Mouse (Mus musculus): ENCODE data around the gene Wbp4. TPM values are rescaled to one million over a fixed set of nuclear protein-coding genes. Genes with fewer than 3 reads are reported as not detected.
A peak's percentile ranks its signal among the peaks of the same experiment; 100 is the strongest.
"Not testable (repeated sequence)": the region's sequence is repeated elsewhere in the genome, so short reads cannot be mapped to it uniquely, and the experiment has no call there.

The Wbp4 gene
- polyA plus RNA-seq (2015; fragmentation: Nextera tagmentation; extraction: Ambion mirVana) = 40.8 and 41.2 TPM in 2 replicates

DNA sequence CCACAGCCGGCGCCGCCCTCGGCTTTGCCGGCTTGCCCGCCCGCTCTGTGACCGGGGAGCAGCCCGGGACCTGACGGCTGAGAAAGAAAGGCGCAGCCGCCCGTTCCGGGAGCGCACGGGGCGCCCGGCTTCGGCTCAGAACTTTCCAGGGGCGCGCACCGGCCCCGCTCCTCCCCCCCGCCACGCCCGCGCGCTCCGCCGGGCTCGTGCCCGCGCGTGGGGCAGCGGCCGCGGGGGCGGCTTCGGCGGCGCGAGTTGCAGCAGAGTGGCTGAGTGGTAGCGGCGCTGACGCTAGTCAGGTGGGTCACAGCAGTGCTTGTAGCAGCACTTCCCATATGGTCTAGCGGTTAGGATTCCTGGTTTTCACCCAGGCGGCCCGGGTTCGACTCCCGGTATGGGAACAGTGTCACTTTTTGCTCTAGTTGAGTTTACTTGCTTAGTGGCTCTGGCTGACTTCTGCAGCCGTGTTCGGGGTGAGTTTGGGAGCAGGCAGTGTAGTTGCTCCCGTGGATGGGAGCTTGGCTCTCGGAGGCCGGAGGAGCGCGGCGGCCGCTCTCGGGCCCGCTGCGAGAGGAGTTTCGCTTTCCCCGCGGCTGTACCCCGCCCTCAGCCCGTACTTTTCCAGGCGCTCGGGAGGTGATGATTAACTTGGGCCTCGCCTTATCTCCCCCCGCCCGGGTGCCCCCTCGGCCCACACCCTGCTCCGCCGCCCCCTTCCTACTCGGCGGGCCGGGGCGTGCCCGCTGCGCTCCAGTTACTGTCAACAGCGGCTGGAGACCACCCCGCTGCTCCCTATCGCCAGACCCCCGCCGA lies at the start of gene Wbp4:
Wbp4 (minus strand) TSS at position 182 of the 813 bp plus-strand sequence.
- Histone ChIP-seq H3K27ac (peak within 1 kb of the TSS; percentile 100), H3K9ac (peak within 1 kb of the TSS; percentile 96), H3K4me3 (replicated peaks) (peak within 1 kb of the TSS; percentile 90), H3K4me1 (peaks cover 46% of the 10 kb centered on the region), H3K36me3 (peaks cover 23% of the 10 kb centered on the region), H3K4me2 (peak within 1 kb of the TSS; percentile 79), H3K27me3 (no peaks in the 10 kb centered on the region), H3K9me3 (replicated peaks) (no peaks in the 10 kb centered on the region)
- peak; percentile 92 for ATAC-seq (replicated peaks; ENCODE audit: low FRiP score)
- under 1% methylated on average over 81 of the region's 86 CpGs for WGBS

DNA sequence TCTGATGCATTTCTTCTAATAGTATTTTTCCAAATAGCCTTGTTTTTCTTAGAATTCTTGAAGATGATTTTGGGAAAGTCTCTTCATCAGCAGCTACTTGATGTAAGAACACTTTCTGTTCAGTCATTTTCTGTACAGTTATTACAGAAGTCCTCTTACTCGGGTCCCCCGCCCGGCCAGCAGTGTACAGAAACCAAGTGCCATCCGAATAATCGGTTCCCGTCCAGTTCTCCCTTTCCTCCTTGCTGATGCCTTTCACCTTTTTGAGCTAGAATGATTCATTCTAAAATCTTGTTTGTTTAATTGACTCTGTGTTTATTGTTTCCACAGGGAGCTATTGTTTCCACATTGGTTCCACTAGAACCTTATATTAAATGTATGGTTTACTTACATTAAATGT lies 49.4 kb upstream of the Wbp4 start:
- Histone ChIP-seq H3K4me2 (no peak overlapping the region), H3K36me3 (no peaks in the 10 kb centered on the region), H3K4me3 (replicated peaks) (no peak overlapping the region), H3K27me3 (no peaks in the 10 kb centered on the region), H3K27ac (no peak overlapping the region), H3K4me1 (0 out of 2 replicates have a peak, but pooled peaks cover 3% of the 10 kb centered on the region), H3K9ac (no peak overlapping the region), H3K9me3 (replicated peaks) (no peaks in the 10 kb centered on the region)
- WGBS = 90% methylated on average over 6 of the region's 6 CpGs
- no peak for ATAC-seq (replicated peaks; ENCODE audit: low FRiP score)

DNA sequence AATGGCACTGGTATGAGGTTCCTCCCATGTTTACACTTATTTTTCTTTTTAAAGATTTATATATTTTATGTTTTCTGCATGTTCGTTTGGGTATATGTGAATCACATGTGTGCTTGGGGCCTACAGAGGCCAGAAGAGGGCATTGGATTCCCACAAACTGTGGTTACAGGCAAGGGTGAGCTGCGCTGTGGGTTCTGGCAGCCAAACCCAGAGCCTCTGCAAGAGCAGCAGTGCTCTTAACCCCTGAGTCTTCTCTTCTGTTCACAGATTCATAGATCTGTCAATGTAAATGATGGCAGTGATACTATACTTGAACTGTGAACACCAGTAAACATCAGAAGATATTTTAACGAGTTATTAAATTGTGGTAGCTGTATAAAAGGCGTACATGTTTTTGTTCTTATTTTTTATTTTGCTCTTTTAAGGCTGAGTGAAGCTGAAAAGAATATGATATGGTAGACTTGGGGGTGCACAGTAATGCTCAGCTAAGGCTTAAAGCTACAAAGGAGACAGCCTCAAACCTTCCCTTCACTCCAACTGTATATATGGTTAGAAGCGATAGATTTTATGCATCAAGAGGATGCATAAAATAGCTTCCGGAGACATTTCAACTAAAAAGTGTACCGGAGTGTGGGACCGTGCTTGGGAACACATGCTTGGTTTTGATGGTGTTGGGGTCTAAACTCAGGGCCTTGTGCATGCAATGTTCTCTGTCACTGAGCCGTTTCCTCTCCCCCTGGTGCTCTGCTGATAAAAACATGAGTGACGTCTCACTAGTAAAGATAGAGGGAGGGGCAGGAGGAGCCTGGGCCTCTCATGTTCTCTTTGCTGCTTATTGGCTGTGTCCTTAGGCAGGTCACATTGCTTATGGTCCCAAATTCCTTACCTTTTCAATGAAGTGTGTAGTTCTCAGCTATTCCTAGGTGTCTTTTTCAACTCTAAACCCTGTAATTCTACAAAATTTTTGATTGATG lies 48.5 kb upstream of the Wbp4 start:
- Histone ChIP-seq H3K36me3 (no peaks in the 10 kb centered on the region), H3K27ac (no peak overlapping the region), H3K27me3 (no peaks in the 10 kb centered on the region), H3K4me1 (no peaks in the 10 kb centered on the region), H3K4me3 (replicated peaks) (no peak overlapping the region), H3K9ac (no peak overlapping the region), H3K9me3 (replicated peaks) (no peaks in the 10 kb centered on the region), H3K4me2 (no peak overlapping the region)
- 79% methylated on average over 10 of the region's 10 CpGs for WGBS
- ATAC-seq (replicated peaks; ENCODE audit: low FRiP score) = peak; percentile 62; the same call in 1 of the 2 replicates

- Histone ChIP-seq H3K27me3 (no peaks in the 10 kb centered on the region), H3K27ac (no peak overlapping the region), H3K4me2 (no peak overlapping the region; the same call in 1 of the 2 replicates)
These were observed 46.4 kb upstream of the Wbp4 start for GRCm38 (mm10) chr14:79527704-79528103.

GRCm38 (mm10) chr14:79526106-79526505 lies 44.8 kb upstream of the Wbp4 start:
- H3K4me1 ChIP-seq; H3K9ac ChIP-seq; H3K27ac ChIP-seq; H3K36me3 ChIP-seq; H3K4me2 ChIP-seq; H3K9me3 ChIP-seq (replicated peaks); H3K4me3 ChIP-seq (replicated peaks); ATAC-seq (replicated peaks; ENCODE audit: low FRiP score); H3K27me3 ChIP-seq: not testable (repeated sequence)
- 90% methylated on average over 12 of the region's 12 CpGs for WGBS

More at GRCm38 (mm10) chr14:79527704-79528103, 46.4 kb upstream of the Wbp4 start:
- Histone ChIP-seq H3K36me3 (no peaks in the 10 kb centered on the region), H3K9ac (no peak overlapping the region), H3K4me3 (replicated peaks) (no peak overlapping the region), H3K4me1 (0 out of 2 replicates have a peak, but pooled peaks cover 3% of the 10 kb centered on the region), H3K9me3 (replicated peaks) (no peaks in the 10 kb centered on the region)
- WGBS = 49% methylated on average over 6 of the region's 6 CpGs
- peak; percentile 82 for ATAC-seq (replicated peaks; ENCODE audit: low FRiP score)

GRCm38 (mm10) chr14:79522387-79522786 lies 41.1 kb upstream of the Wbp4 start:
- H3K27ac ChIP-seq = no peak overlapping the region
- H3K9me3 ChIP-seq (replicated peaks) = no peaks in the 10 kb centered on the region
- no peak overlapping the region for H3K4me3 ChIP-seq (replicated peaks)
- no peaks in the 10 kb centered on the region for H3K27me3 ChIP-seq
- no peak overlapping the region for H3K9ac ChIP-seq
- 86% methylated on average over 9 of the region's 9 CpGs for WGBS
- no peak for ATAC-seq (replicated peaks; ENCODE audit: low FRiP score)
- 0 out of 2 replicates have a peak, but pooled peaks cover 10% of the 10 kb centered on the region for H3K4me1 ChIP-seq
- H3K36me3 ChIP-seq = no peaks in the 10 kb centered on the region
- no peak overlapping the region for H3K4me2 ChIP-seq

DNA sequence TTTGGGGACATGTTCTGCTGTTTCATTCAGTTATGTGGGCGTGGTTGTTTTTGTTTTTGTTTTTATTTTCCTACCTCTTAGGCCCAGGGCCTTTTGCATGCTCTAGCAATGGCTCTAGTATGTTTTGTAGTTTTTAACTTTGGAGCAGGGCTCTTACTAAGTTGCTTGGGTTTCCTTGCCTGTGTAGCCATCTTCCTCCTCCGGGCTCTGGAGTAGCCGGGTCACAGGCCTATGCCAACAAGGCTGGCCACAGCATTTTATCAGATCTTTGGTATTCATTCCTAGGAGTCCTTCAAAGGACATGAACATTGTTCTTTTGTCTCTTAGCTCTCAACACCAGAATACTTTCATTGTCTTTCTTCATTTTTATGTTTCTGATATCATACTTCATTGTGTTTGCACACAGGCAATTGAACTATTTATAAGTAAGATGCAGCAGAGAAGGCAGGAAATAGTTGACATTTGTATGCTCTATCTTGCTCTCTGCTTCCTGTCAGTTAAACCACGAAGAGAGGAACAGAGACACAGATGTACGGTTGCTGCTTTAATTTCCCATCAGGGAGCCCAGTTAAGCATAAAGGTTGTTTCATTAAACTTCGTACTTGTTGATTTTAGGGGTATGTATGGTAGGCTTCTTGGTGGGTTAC lies 40.3 kb upstream of the Wbp4 start:
- Histone ChIP-seq H3K4me2 (no peak overlapping the region), H3K4me1 (0 out of 2 replicates have a peak, but pooled peaks cover 10% of the 10 kb centered on the region), H3K4me3 (replicated peaks) (no peak overlapping the region), H3K9ac (no peak overlapping the region), H3K9me3 (replicated peaks) (no peaks in the 10 kb centered on the region), H3K36me3 (no peaks in the 10 kb centered on the region), H3K27ac (peak overlapping the region; percentile 20; the same call in 1 of the 2 replicates), H3K27me3 (no peaks in the 10 kb centered on the region)
- no peak for ATAC-seq (replicated peaks; ENCODE audit: low FRiP score)
- 65% methylated on average over 6 of the region's 6 CpGs for WGBS

GRCm38 (mm10) chr14:79521056-79521455 lies 39.7 kb upstream of the Wbp4 start:
- H3K27me3 ChIP-seq = no peaks in the 10 kb centered on the region
- H3K4me3 ChIP-seq (replicated peaks) = no peak overlapping the region
- H3K36me3 ChIP-seq = no peaks in the 10 kb centered on the region
- no peak overlapping the region for H3K9ac ChIP-seq
- 68% methylated on average over 1 of the region's 1 CpGs for WGBS
- no peak for ATAC-seq (replicated peaks; ENCODE audit: low FRiP score)
- H3K9me3 ChIP-seq (replicated peaks) = no peaks in the 10 kb centered on the region
- H3K4me2 ChIP-seq = no peak overlapping the region
- 0 out of 2 replicates have a peak, but pooled peaks cover 10% of the 10 kb centered on the region for H3K4me1 ChIP-seq
- H3K27ac ChIP-seq = peak overlapping the region; percentile 20; the same call in 1 of the 2 replicates

GRCm38 (mm10) chr14:79520612-79521011 lies 39.3 kb upstream of the Wbp4 start:
- Histone ChIP-seq H3K27ac (0 out of 2 replicates have a peak overlapping the region, but pooled peaks have one; percentile 20), H3K4me3 (replicated peaks) (no peak overlapping the region), H3K4me1 (0 out of 2 replicates have a peak, but pooled peaks cover 10% of the 10 kb centered on the region), H3K4me2 (no peak overlapping the region), H3K9me3 (replicated peaks) (no peaks in the 10 kb centered on the region), H3K36me3 (no peaks in the 10 kb centered on the region), H3K9ac (no peak overlapping the region), H3K27me3 (no peaks in the 10 kb centered on the region)
- ATAC-seq (replicated peaks; ENCODE audit: low FRiP score) = no peak

DNA sequence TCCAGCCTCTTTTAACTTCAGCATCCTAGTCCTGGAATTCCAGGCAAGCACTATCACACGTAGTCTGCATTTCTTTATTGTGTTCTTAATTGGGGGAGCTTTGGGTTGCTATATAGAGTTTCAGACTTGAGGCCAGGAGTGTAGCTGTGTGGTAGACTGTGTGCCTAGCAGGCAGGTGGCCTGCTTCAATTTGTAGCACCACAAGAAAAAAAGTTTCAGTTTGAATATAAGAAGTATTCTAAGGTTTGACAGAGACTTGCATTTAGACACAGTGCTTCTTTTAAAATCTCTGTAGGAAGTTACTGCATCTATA lies 38.3 kb upstream of the Wbp4 start:
- 49% methylated on average over 1 of the region's 1 CpGs for WGBS
- Histone ChIP-seq H3K9ac (no peak overlapping the region), H3K27ac (no peak overlapping the region), H3K9me3 (replicated peaks) (no peaks in the 10 kb centered on the region), H3K4me3 (replicated peaks) (no peak overlapping the region), H3K27me3 (no peaks in the 10 kb centered on the region), H3K4me2 (no peak overlapping the region), H3K4me1 (0 out of 2 replicates have a peak, but pooled peaks cover 10% of the 10 kb centered on the region), H3K36me3 (no peaks in the 10 kb centered on the region)
- ATAC-seq (replicated peaks; ENCODE audit: low FRiP score) = no peak

- Histone ChIP-seq H3K36me3 (no peaks in the 10 kb centered on the region), H3K27ac (no peak overlapping the region), H3K9me3 (replicated peaks) (no peaks in the 10 kb centered on the region), H3K9ac (no peak overlapping the region), H3K27me3 (no peaks in the 10 kb centered on the region), H3K4me1 (0 out of 2 replicates have a peak, but pooled peaks cover 9% of the 10 kb centered on the region), H3K4me2 (no peak overlapping the region), H3K4me3 (replicated peaks) (no peak overlapping the region)
- no peak for ATAC-seq (replicated peaks; ENCODE audit: low FRiP score)
- WGBS = 74% methylated on average over 19 of the region's 19 CpGs
These were observed 37.7 kb upstream of the Wbp4 start for GRCm38 (mm10) chr14:79518761-79519662.
